Mouse (Mus musculus): ENCODE measurements around the gene B230104I21Rik. TPM values are rescaled to one million over a fixed set of nuclear protein-coding genes. Genes with fewer than 3 reads are reported as not detected.

B230104I21Rik gene
- polyA plus RNA-seq, 1 experiment from 2014 or later, result 0.17 TPM

DNA sequence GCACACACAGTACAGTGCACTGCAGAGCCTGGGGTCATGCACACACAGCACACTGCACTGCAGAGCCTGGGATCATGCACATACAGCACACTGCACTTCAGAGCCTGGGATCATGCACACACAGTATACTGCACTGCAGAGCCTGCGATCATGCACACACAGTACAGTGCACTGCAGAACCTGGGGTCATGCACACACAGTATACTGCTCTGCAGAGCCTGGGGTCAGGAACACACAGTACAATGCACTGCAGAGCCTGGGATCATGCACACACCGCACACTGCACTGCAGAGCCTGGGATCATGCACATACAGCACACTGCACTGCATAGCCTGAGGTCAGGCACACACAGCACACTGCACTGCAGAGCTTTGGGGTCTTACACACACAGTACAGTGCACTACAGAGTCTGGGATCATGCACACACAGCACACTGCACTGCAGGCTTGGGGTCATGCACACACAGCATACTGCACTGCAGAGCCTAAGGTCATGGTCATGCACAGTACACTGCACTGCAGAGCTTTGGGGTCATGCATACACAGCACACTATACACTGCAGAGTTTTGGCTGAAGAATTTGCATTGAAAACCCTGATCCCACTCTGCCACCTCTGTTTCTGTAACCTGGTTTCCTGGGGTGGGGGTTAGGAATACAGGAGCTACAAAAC, 23.6 kb upstream of the B230104I21Rik start:
- no peak overlapping the region for H3K27ac ChIP-seq (ENCODE audit: low read length)
- WGBS, result 91% methylated on average over 2 of the region's 2 CpGs
- no peaks in the 10 kb centered on the region for H3K27me3 ChIP-seq (ENCODE audit: control insufficient read depth, insufficient read depth, low read length)
- no peaks in the 10 kb centered on the region for H3K36me3 ChIP-seq (ENCODE audit: control insufficient read depth, insufficient read depth)
- no peak overlapping the region for H3K4me3 ChIP-seq (ENCODE audit: low read length)
- H3K4me2 ChIP-seq (ENCODE audit: low read depth, low read length), result no peak overlapping the region
- no peaks in the 10 kb centered on the region; the same call in 1 of the 2 replicates for H3K9me3 ChIP-seq (replicated peaks; ENCODE audit: control insufficient read depth, low read length)
- ATAC-seq (replicated peaks; ENCODE audit: extremely low read depth, insufficient read depth, low FRiP score), result no peak
- H3K4me1 ChIP-seq (ENCODE audit: control insufficient read depth, insufficient read depth, low read length), result no peaks in the 10 kb centered on the region
- H3K9ac ChIP-seq (ENCODE audit: low read length), result no peak overlapping the region

DNA sequence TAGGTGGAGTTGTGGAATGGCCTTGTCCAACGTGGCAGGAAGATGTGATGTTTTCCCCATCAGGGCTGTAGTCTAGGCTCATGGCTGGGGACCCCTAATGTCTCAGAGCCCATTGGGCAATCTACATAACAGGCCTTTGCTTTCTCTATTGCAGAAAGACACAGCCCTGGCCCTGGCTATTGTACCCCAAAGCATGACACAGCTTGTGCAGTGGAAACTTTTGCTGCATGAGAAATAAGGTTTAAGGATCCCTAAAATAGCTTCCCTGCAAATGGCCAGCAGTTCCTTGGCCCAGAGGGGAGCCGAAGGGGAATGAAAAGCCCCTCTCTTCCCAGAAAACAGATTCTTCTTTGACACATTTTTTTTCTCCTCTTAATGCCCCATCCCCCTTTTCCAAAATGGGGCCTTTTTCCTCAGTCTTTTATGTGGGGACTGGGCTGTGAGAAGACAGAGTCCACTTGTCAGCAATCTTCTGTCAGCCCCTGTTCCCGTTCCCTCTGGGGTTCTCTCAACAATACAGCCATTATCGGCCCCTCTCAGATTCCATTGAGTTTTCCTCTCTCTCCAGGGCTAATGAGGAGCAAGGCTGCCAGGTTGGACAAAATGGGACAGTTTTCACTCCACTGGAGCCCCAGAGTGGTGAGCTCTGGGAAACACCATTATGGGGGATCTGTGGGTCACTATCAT, 22.8 kb upstream of the B230104I21Rik start:
- H3K27me3 ChIP-seq (ENCODE audit: control insufficient read depth, insufficient read depth, low read length), result no peaks in the 10 kb centered on the region
- H3K4me3 ChIP-seq (ENCODE audit: low read length), result no peak overlapping the region
- no peaks in the 10 kb centered on the region for H3K36me3 ChIP-seq (ENCODE audit: control insufficient read depth, insufficient read depth)
- no peaks in the 10 kb centered on the region for H3K4me1 ChIP-seq (ENCODE audit: control insufficient read depth, insufficient read depth, low read length)
- no peak for ATAC-seq (replicated peaks; ENCODE audit: extremely low read depth, insufficient read depth, low FRiP score)
- no peak overlapping the region for H3K27ac ChIP-seq (ENCODE audit: low read length)
- no peaks in the 10 kb centered on the region for H3K9me3 ChIP-seq (replicated peaks; ENCODE audit: control insufficient read depth, low read length)
- H3K9ac ChIP-seq (ENCODE audit: low read length), result no peak overlapping the region
- no peak overlapping the region for H3K4me2 ChIP-seq (ENCODE audit: low read depth, low read length)
- 35% methylated on average over 4 of the region's 4 CpGs for WGBS

DNA sequence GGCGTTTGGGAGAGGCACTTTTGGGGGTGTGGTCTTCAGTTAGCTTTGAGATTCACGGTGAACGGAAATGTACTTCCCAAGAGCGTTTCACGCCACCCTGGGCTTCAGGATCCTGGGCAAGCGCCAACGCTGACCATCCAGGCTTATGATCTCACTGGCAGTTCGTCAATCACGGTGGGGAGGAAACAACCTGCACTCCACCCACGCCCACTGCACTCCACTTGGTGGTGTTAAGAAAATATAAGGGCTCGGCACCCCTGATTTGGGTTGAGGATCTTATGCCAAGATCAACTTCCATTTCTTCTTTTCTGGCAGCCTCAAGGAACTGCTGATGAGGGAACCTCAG, 22.3 kb upstream of the B230104I21Rik start:
- Histone ChIP-seq H3K4me1 (ENCODE audit: control insufficient read depth, insufficient read depth, low read length) (no peaks in the 10 kb centered on the region), H3K4me3 (ENCODE audit: low read length) (no peak overlapping the region), H3K27ac (ENCODE audit: low read length) (no peak overlapping the region), H3K27me3 (ENCODE audit: control insufficient read depth, insufficient read depth, low read length) (no peaks in the 10 kb centered on the region), H3K36me3 (ENCODE audit: control insufficient read depth, insufficient read depth) (no peaks in the 10 kb centered on the region), H3K9ac (ENCODE audit: low read length) (no peak overlapping the region), H3K9me3 (replicated peaks; ENCODE audit: control insufficient read depth, low read length) (no peaks in the 10 kb centered on the region), H3K4me2 (ENCODE audit: low read depth, low read length) (no peak overlapping the region)
- WGBS, result 65% methylated on average over 11 of the region's 11 CpGs
- no peak for ATAC-seq (replicated peaks; ENCODE audit: extremely low read depth, insufficient read depth, low FRiP score)

DNA sequence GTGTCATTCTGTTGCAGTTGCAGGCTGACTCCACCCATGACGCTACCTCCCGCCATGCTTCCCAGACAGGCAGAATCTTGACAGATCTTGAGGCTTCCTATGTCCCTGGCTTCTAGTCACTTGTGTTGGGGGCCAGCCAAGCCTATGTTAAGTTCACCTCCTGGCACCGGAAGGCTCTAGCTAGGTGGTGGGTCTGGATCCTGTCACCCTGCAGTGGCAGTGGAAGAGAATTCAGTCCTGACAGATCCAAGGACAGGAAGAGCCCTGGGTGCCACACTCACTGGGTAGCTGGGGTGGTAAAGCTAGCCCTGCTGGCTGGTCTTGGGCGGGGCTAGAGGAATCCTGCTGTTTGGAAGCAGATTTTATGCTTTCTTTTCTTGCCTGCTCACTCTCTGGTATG, 10.5 kb upstream of the B230104I21Rik start:
- no peak for ATAC-seq (replicated peaks; ENCODE audit: extremely low read depth, insufficient read depth, low FRiP score)
- no peaks in the 10 kb centered on the region for H3K27me3 ChIP-seq (ENCODE audit: control insufficient read depth, insufficient read depth, low read length)
- no peak overlapping the region for H3K4me3 ChIP-seq (ENCODE audit: low read length)
- H3K4me2 ChIP-seq (ENCODE audit: low read depth, low read length), result no peak overlapping the region
- WGBS, result 33% methylated on average over 4 of the region's 4 CpGs
- peaks cover 23% of the 10 kb centered on the region for H3K4me1 ChIP-seq (ENCODE audit: control insufficient read depth, insufficient read depth, low read length)
- peak overlapping the region; percentile 70 for H3K27ac ChIP-seq (ENCODE audit: low read length)
- peaks cover 18% of the 10 kb centered on the region for H3K36me3 ChIP-seq (ENCODE audit: control insufficient read depth, insufficient read depth)
- H3K9ac ChIP-seq (ENCODE audit: low read length), result no peak overlapping the region
- no peaks in the 10 kb centered on the region for H3K9me3 ChIP-seq (replicated peaks; ENCODE audit: control insufficient read depth, low read length)

DNA sequence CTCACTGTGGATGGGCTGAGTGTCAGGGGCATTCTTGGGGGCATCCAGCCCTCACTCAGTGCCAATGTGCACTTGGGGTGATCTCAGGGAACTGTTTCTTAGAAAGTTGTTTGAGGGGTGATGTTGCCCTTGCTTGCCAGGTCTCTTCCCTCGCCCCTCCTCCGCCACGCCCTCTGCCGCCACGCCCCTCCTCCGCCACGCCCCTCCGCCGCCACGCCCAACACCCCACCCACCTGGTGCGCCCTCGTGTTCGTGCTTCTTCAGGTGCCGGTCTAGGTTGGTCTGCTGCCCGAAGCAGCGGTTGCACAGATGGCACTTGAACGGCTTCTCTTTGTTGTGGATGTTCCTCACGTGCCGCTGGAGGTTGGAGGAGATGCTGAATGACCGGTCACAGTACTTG, 7.5 kb upstream of the B230104I21Rik start:
- Histone ChIP-seq H3K9me3 (replicated peaks; ENCODE audit: control insufficient read depth, low read length) (no peaks in the 10 kb centered on the region), H3K27me3 (ENCODE audit: control insufficient read depth, insufficient read depth, low read length) (no peaks in the 10 kb centered on the region), H3K4me2 (ENCODE audit: low read depth, low read length) (no peak overlapping the region), H3K4me3 (ENCODE audit: low read length) (no peak overlapping the region), H3K9ac (ENCODE audit: low read length) (no peak overlapping the region), H3K36me3 (ENCODE audit: control insufficient read depth, insufficient read depth) (peaks cover 6% of the 10 kb centered on the region; the same call in 1 of the 2 replicates), H3K4me1 (ENCODE audit: control insufficient read depth, insufficient read depth, low read length) (peaks cover 42% of the 10 kb centered on the region), H3K27ac (ENCODE audit: low read length) (no peak overlapping the region)
- WGBS, result 10% methylated on average over 20 of the region's 20 CpGs
- ATAC-seq (replicated peaks; ENCODE audit: extremely low read depth, insufficient read depth, low FRiP score), result no peak

DNA sequence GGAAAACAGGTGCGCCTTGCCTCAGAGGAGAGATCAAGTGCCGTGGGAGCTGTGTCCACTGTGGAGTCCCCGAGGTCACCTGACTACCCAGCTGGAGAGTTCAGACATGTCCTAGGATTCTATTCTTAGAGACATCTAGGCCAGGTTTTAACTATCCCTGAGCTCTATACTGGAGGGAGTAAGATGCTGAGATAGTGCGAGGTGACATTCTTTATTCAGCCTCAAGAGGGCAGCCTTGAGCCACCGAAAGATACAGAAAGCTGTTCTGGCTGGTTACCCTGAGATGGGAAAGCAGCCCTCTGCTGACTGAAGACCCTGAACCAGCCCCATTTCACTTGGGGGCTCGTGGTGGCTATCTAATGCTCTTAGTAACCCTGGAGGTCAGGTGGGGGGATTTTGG, 7.1 kb upstream of the B230104I21Rik start:
- ATAC-seq (replicated peaks; ENCODE audit: extremely low read depth, insufficient read depth, low FRiP score), result no peak
- Histone ChIP-seq H3K9me3 (replicated peaks; ENCODE audit: control insufficient read depth, low read length) (no peaks in the 10 kb centered on the region), H3K27ac (ENCODE audit: low read length) (peak overlapping the region; percentile 97), H3K4me1 (ENCODE audit: control insufficient read depth, insufficient read depth, low read length) (peaks cover 46% of the 10 kb centered on the region), H3K27me3 (ENCODE audit: control insufficient read depth, insufficient read depth, low read length) (no peaks in the 10 kb centered on the region), H3K4me2 (ENCODE audit: low read depth, low read length) (no peak overlapping the region), H3K36me3 (ENCODE audit: control insufficient read depth, insufficient read depth) (peaks cover 6% of the 10 kb centered on the region; the same call in 1 of the 2 replicates), H3K4me3 (ENCODE audit: low read length) (no peak overlapping the region), H3K9ac (ENCODE audit: low read length) (no peak overlapping the region; the same call in 1 of the 2 replicates)
- WGBS, result 11% methylated on average over 6 of the region's 6 CpGs

DNA sequence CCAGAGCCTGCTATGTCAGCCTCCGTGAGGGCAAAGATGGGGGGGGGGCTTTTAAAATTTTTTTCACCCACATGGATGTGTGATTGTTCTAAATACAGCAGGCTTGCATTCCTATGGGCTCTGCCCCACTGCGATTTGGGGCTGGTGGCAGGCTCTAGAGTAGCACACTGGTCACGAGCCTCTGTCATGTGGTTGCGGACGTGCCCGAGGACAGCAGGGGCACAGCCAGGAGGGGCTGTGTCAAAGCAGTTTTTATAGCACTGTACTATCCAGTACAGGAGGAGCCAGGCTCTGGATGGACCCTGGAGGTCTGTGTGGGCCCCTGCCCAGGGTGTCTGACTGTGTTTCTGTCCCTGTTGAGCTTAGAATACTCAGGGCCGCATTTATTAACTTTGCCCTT, 5.9 kb upstream of the B230104I21Rik start:
- peaks cover 4% of the 10 kb centered on the region; the same call in 1 of the 2 replicates for H3K36me3 ChIP-seq (ENCODE audit: control insufficient read depth, insufficient read depth)
- peak; percentile 94 for ATAC-seq (replicated peaks; ENCODE audit: extremely low read depth, insufficient read depth, low FRiP score)
- H3K4me1 ChIP-seq (ENCODE audit: control insufficient read depth, insufficient read depth, low read length), result peaks cover 48% of the 10 kb centered on the region
- H3K4me3 ChIP-seq (ENCODE audit: low read length), result no peak overlapping the region
- no peaks in the 10 kb centered on the region for H3K9me3 ChIP-seq (replicated peaks; ENCODE audit: control insufficient read depth, low read length)
- H3K27ac ChIP-seq (ENCODE audit: low read length), result peak overlapping the region; percentile 97
- H3K9ac ChIP-seq (ENCODE audit: low read length), result peak overlapping the region; percentile 56
- H3K27me3 ChIP-seq (ENCODE audit: control insufficient read depth, insufficient read depth, low read length), result no peaks in the 10 kb centered on the region
- H3K4me2 ChIP-seq (ENCODE audit: low read depth, low read length), result no peak overlapping the region
- 57% methylated on average over 7 of the region's 7 CpGs for WGBS

DNA sequence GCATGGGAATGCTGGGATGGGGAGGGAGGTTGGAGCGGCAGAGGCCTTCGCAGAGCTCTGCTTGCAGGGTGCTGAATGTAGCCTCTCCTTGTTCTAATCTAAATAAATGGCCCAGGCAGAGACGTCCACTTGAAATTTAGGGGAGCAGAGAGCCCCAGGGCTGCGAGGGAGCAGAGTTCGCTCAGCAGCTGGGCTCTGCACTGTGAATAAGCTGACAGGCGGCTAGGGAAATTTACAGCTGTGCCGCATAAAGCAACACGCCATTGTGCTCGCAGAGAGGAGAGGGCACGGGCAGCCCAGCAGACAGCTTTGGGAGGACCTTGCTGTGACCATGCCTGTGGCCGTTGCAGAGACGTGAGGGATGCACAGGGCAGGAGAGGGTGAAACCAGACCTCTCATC, 4.7 kb upstream of the B230104I21Rik start:
- Histone ChIP-seq H3K36me3 (ENCODE audit: control insufficient read depth, insufficient read depth) (peaks cover 2% of the 10 kb centered on the region; the same call in 1 of the 2 replicates), H3K9ac (ENCODE audit: low read length) (peak overlapping the region; percentile 54), H3K9me3 (replicated peaks; ENCODE audit: control insufficient read depth, low read length) (no peaks in the 10 kb centered on the region), H3K27me3 (ENCODE audit: control insufficient read depth, insufficient read depth, low read length) (no peaks in the 10 kb centered on the region), H3K4me3 (ENCODE audit: low read length) (no peak overlapping the region), H3K4me1 (ENCODE audit: control insufficient read depth, insufficient read depth, low read length) (peaks cover 40% of the 10 kb centered on the region), H3K4me2 (ENCODE audit: low read depth, low read length) (no peak overlapping the region), H3K27ac (ENCODE audit: low read length) (peak overlapping the region; percentile 97)
- 57% methylated on average over 12 of the region's 12 CpGs for WGBS
- no peak for ATAC-seq (replicated peaks; ENCODE audit: extremely low read depth, insufficient read depth, low FRiP score)

DNA sequence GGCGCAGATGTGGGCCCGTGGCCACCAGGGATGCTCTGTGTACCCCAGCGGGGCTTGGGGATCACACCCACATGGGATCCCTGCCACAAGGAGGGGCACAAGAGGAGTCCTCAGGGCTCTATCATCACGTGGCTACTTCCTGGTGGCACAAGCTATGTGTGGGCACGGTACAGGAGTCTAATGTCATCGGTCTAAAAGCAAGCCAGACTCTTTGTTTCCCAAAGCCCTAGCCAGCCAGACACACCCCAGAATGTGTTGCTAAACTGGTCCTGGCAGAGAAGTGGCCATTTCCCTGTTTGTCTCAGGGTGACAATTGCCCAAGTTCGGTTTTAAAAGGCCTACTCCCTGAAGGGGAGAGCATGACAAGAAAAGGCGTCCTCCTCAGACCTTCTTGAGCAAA, 2.6 kb upstream of the B230104I21Rik start:
- peaks cover 44% of the 10 kb centered on the region for H3K4me1 ChIP-seq (ENCODE audit: control insufficient read depth, insufficient read depth, low read length)
- H3K9ac ChIP-seq (ENCODE audit: low read length), result peak overlapping the region; percentile 43; the same call in 1 of the 2 replicates
- 57% methylated on average over 8 of the region's 8 CpGs for WGBS
- H3K27ac ChIP-seq (ENCODE audit: low read length), result peak overlapping the region; percentile 61
- no peaks in the 10 kb centered on the region for H3K9me3 ChIP-seq (replicated peaks; ENCODE audit: control insufficient read depth, low read length)
- ATAC-seq (replicated peaks; ENCODE audit: extremely low read depth, insufficient read depth, low FRiP score), result no peak
- H3K36me3 ChIP-seq (ENCODE audit: control insufficient read depth, insufficient read depth), result no peaks in the 10 kb centered on the region
- H3K4me2 ChIP-seq (ENCODE audit: low read depth, low read length), result no peak overlapping the region
- H3K4me3 ChIP-seq (ENCODE audit: low read length), result no peak overlapping the region
- H3K27me3 ChIP-seq (ENCODE audit: control insufficient read depth, insufficient read depth, low read length), result no peaks in the 10 kb centered on the region
